ENCODE assay signal across 23 mouse cellular contexts in the genomic region with DNA sequence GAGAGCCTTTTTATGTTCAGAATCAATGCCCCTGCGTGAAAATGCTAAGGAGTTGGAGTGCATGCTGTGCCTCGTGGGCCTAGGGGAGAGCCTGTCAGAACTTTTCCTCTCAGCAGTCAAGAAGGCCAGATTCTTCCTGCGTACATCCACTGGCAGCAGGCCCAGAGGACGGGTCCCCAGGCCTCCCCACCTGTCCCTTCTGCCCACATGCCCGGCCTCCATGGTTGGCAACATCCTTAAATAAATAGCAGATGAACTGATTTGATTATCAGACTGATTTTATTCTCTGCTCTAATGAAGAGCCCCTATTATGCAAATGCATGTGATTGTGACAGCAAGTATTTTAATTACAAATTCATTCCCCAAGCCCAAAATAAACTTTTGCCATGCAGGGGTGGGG.
DNase-seq lines count a peak whose midpoint lies in the region; ATAC-seq lines count a peak whose summit lies in the region.
"Had no signal": no experiment of that assay in that cellular context is flagged by ENCODE, and none has a peak within 500 bp of the region (broad histone marks: within the 10 kb centered on the region; RNA-seq: fewer than 3 reads in every experiment).

No protein-coding gene starts in this region.

- H3K27ac ChIP-seq in forebrain, embryonic 16.5 days (ENCODE audit: low read length), result peak overlapping the region; percentile 29; the same call in 1 of the 2 replicates
- no peak overlapping the region for H3K27ac ChIP-seq in forebrain, embryonic 10.5 days
- H3K27ac ChIP-seq: hindbrain, embryonic 10.5 days; limb, embryonic 12.5 days; liver, embryonic 15.5 days; stomach, embryonic 15.5 days had no signal

- no peaks in the 10 kb centered on the region for H3K27me3 ChIP-seq in forebrain, embryonic 16.5 days (replicated peaks; ENCODE audit: control insufficient read depth, insufficient read depth, low read length)
- H3K27me3 ChIP-seq in forebrain, embryonic 10.5 days (ENCODE audit: poor library complexity, severe bottlenecking), result no peaks in the 10 kb centered on the region
- H3K27me3 ChIP-seq: CH12.LX; limb, embryonic 12.5 days; liver, embryonic 15.5 days; stomach, embryonic 15.5 days had no signal

- H3K4me3 ChIP-seq in forebrain, embryonic 16.5 days (replicated peaks; ENCODE audit: low read length), result no peak overlapping the region
- no peak overlapping the region for H3K4me3 ChIP-seq in forebrain, embryonic 10.5 days
- H3K4me3 ChIP-seq: erythroblast, embryonic 14.5 days; hindbrain, embryonic 10.5 days; limb, embryonic 12.5 days; liver, embryonic 15.5 days; stomach, embryonic 15.5 days had no signal

- no peak overlapping the region for H3K9ac ChIP-seq in forebrain, embryonic 16.5 days (replicated peaks; ENCODE audit: low read depth, low read length)
- H3K9ac ChIP-seq: limb, embryonic 12.5 days; liver, embryonic 15.5 days; lung, embryonic 14.5 days; stomach, embryonic 15.5 days had no signal

- no peak overlapping the region for H3K4me2 ChIP-seq in forebrain, embryonic 16.5 days (ENCODE audit: low read length)
- H3K4me2 ChIP-seq: limb, embryonic 12.5 days; liver, embryonic 15.5 days; lung, embryonic 14.5 days; stomach, embryonic 15.5 days had no signal

- peak; percentile 60 to 79 for DNase-seq in cerebellum, postnatal 10 days
- DNase-seq in cerebellum, adult 18-20 months, result no peak
- DNase-seq in forebrain, embryonic 10.5 days (ENCODE audit: extremely low spot score, low spot score), result no peak
- DNase-seq in layer of hippocampus, postnatal 14 days (ENCODE audit: low spot score in 2 of 2), result peak; percentile 15 to 16
- DNase-seq in layer of hippocampus, adult 8-10 months (ENCODE audit: low spot score in 2 of 2), result no peak
- DNase-seq in retina, postnatal 1 day, result peak; percentile 69
- no peak for DNase-seq in retina, embryonic 14.5 days (ENCODE audit: low spot score)
- DNase-seq: adrenal gland, adult 8-10 months; cerebellum, adult 9-11 months; gastrocnemius, postnatal 14 days; heart, postnatal 14 days; kidney, adult 9 months; kidney, postnatal 10 days; lung, embryonic 14.5 days; lung, postnatal 14 days had no signal

- H3K9me3 ChIP-seq in forebrain, embryonic 16.5 days (ENCODE audit: control insufficient read depth, low read length), result no peaks in the 10 kb centered on the region
- no peaks in the 10 kb centered on the region for H3K9me3 ChIP-seq in forebrain, embryonic 10.5 days
- H3K9me3 ChIP-seq: hindbrain, embryonic 10.5 days; limb, embryonic 12.5 days; liver, embryonic 15.5 days; stomach, embryonic 15.5 days had no signal

- H3K36me3 ChIP-seq in forebrain, embryonic 16.5 days (ENCODE audit: control insufficient read depth, insufficient read depth), result no peaks in the 10 kb centered on the region
- H3K36me3 ChIP-seq in forebrain, embryonic 10.5 days (replicated peaks), result no peaks in the 10 kb centered on the region
- H3K36me3 ChIP-seq: hindbrain, embryonic 10.5 days; limb, embryonic 12.5 days; liver, embryonic 15.5 days; stomach, embryonic 15.5 days had no signal

- ATAC-seq in forebrain, embryonic 16.5 days, result peak; percentile 38
- ATAC-seq: intestine, postnatal 0 days had no signal

- 13% methylated on average over 5 of the region's 5 CpGs for WGBS in forebrain, embryonic 16.5 days
- 70% methylated on average over 5 of the region's 5 CpGs for WGBS in forebrain, embryonic 10.5 days

- peaks cover 12% of the 10 kb centered on the region for H3K4me1 ChIP-seq in forebrain, embryonic 16.5 days (replicated peaks; ENCODE audit: control insufficient read depth, insufficient read depth, low read length)
- H3K4me1 ChIP-seq in forebrain, embryonic 10.5 days, result no peaks in the 10 kb centered on the region
- H3K4me1 ChIP-seq: liver, embryonic 15.5 days; stomach, embryonic 15.5 days had no signal

Comparison
In these comparisons a context has a peak if more than half of its experiments do, and no peak if none do; other contexts are left out.
1. DNase-seq: peak in cerebellum, postnatal 10 days (2 of 2), layer of hippocampus, postnatal 14 days (2 of 2) and retina, postnatal 1 day (single experiment); none in cerebellum, adult 18-20 months (0 of 2), forebrain, embryonic 10.5 days (single experiment), layer of hippocampus, adult 8-10 months (0 of 2) and retina, embryonic 14.5 days (single experiment).